Mouse (Mus musculus): ENCODE measurements at regions not wholly inside any gene's neighbourhood (a gene's known extent, or its start where the extent isn't known, plus 50 kb on each side); places are given as distances from the start of the nearest gene placed in this dataset.

GRCm38 (mm10) chr6:47365651-47366645 lies 87.2 kb upstream of the Cul1 start:
- TF ChIP-seq POLR2A (IDR thresholded peaks at IDR 0.05; ENCODE audit: control insufficient read depth, extremely low read depth, insufficient read depth, low read length, poor library complexity) (no peak), CTCF (IDR thresholded peaks at IDR 0.05; ENCODE audit: borderline replicate concordance, control insufficient read depth, extremely low read depth, insufficient read depth, low read length, poor library complexity) (no peak)

Measured in thymus, adult 2 months (tissue).